In genomic region chr5:122500141-122500540, GRCm38 (mm10) we compare ENCODE assay signal across 8 mouse cellular contexts. TPM values are rescaled to one million over a fixed set of nuclear protein-coding genes. Genes with fewer than 3 reads are reported as not detected.
A peak's percentile ranks its signal among the peaks of the same experiment; 100 is the strongest.
DNase-seq lines count a peak whose midpoint lies in the region; ATAC-seq and TF ChIP-seq lines count a peak whose summit lies in the region.

No protein-coding gene starts in this region.

- H3K4me2 ChIP-seq in embryonic facial prominence, embryonic 12.5 days (replicated peaks) = peak overlapping the region; percentile 60
- peak overlapping the region; percentile 77 for H3K4me2 ChIP-seq in intestine, embryonic 14.5 days (ENCODE audit: low read length)
- peak overlapping the region; percentile 68 for H3K4me2 ChIP-seq in neural tube, embryonic 13.5 days

- no peaks in the 10 kb centered on the region for H3K27me3 ChIP-seq in embryonic facial prominence, embryonic 12.5 days
- no peaks in the 10 kb centered on the region for H3K27me3 ChIP-seq in intestine, embryonic 14.5 days (replicated peaks; ENCODE audit: control insufficient read depth, insufficient read depth, low read length)
- no peaks in the 10 kb centered on the region for H3K27me3 ChIP-seq in neural tube, embryonic 13.5 days

- no peak for DNase-seq in layer of hippocampus, adult 2 months (ENCODE audit: low spot score in 2 of 2)
- DNase-seq in layer of hippocampus, postnatal 14 days (ENCODE audit: low spot score in 2 of 2) = no peak
- DNase-seq in intestine, embryonic 14.5 days (ENCODE audit: low spot score) = no peak
- DNase-seq in retina, postnatal 1 day = no peak
- DNase-seq in cerebellum, adult 9-11 months = no peak
- no peak for DNase-seq in gastrocnemius, postnatal 36 days

- H3K36me3 ChIP-seq in embryonic facial prominence, embryonic 12.5 days = peaks cover 28% of the 10 kb centered on the region
- H3K36me3 ChIP-seq in intestine, embryonic 14.5 days (ENCODE audit: control insufficient read depth, insufficient read depth, low read length) = peaks cover 42% of the 10 kb centered on the region
- H3K36me3 ChIP-seq in neural tube, embryonic 13.5 days = peaks cover 27% of the 10 kb centered on the region

- 41% methylated on average over 4 of the region's 4 CpGs for WGBS in embryonic facial prominence, embryonic 12.5 days
- WGBS in intestine, embryonic 14.5 days = 28% methylated on average over 4 of the region's 4 CpGs
- WGBS in neural tube, embryonic 13.5 days = 44% methylated on average over 4 of the region's 4 CpGs

- peak overlapping the region; percentile 81 for H3K4me3 ChIP-seq in layer of hippocampus, adult 2 months
- H3K4me3 ChIP-seq in embryonic facial prominence, embryonic 12.5 days = peak overlapping the region; percentile 97
- peak overlapping the region; percentile 96 for H3K4me3 ChIP-seq in intestine, embryonic 14.5 days (ENCODE audit: low read depth, low read length)
- H3K4me3 ChIP-seq in neural tube, embryonic 13.5 days = peak overlapping the region; percentile 95

- peaks cover 36% of the 10 kb centered on the region for H3K4me1 ChIP-seq in embryonic facial prominence, embryonic 12.5 days
- H3K4me1 ChIP-seq in intestine, embryonic 14.5 days (replicated peaks; ENCODE audit: control insufficient read depth, insufficient read depth, low read length) = peaks cover 24% of the 10 kb centered on the region
- peaks cover 60% of the 10 kb centered on the region for H3K4me1 ChIP-seq in neural tube, embryonic 13.5 days (replicated peaks)

- TF ChIP-seq CTCF in layer of hippocampus, adult 2 months (conservative IDR thresholded peaks at IDR 0.05) = no peak

- peak overlapping the region; percentile 38; the same call in 1 of the 2 replicates for H3K9ac ChIP-seq in embryonic facial prominence, embryonic 12.5 days
- peak overlapping the region; percentile 99 for H3K9ac ChIP-seq in intestine, embryonic 14.5 days (ENCODE audit: low read length)
- peak overlapping the region; percentile 99 for H3K9ac ChIP-seq in neural tube, embryonic 13.5 days

- ATAC-seq in embryonic facial prominence, embryonic 12.5 days (ENCODE audit: insufficient number of reproducible peaks, insufficient read depth, low FRiP score, low TSS enrichment) = no peak
- ATAC-seq in intestine, embryonic 14.5 days (replicated peaks; ENCODE audit: low FRiP score, low TSS enrichment, low read depth) = no peak
- no peak for ATAC-seq in neural tube, embryonic 13.5 days (ENCODE audit: low read depth)

- intact Hi-C loops in gastrocnemius, postnatal 36 days (cut with DNase I) = loop anchor here (5.0 kb wide), 1 partner anchor 112 kb away; the partner anchor contains the start of gene Ift81

- no peaks in the 10 kb centered on the region for H3K9me3 ChIP-seq in embryonic facial prominence, embryonic 12.5 days
- H3K9me3 ChIP-seq in intestine, embryonic 14.5 days (ENCODE audit: control insufficient read depth, low read length) = no peaks in the 10 kb centered on the region
- no peaks in the 10 kb centered on the region for H3K9me3 ChIP-seq in neural tube, embryonic 13.5 days

- H3K27ac ChIP-seq in layer of hippocampus, adult 2 months = peak overlapping the region; percentile 97; the same call in 1 of the 2 replicates
- no peak overlapping the region for H3K27ac ChIP-seq in embryonic facial prominence, embryonic 12.5 days
- no peak overlapping the region for H3K27ac ChIP-seq in intestine, embryonic 14.5 days (ENCODE audit: low read depth)
- no peak overlapping the region for H3K27ac ChIP-seq in neural tube, embryonic 13.5 days (replicated peaks)

RNA-seq across cellular contexts. Expression of gene Atp2a2, which starts 1.9 kb away (rescaled TPM):
- total RNA-seq in layer of hippocampus, adult 2 months (2021) = 100 to 1,000 TPM; 588 to 630 TPM
- 100 to 1,000 TPM; 659 to 669 TPM for total RNA-seq in layer of hippocampus, postnatal 14 days (2021)
- polyA plus RNA-seq in embryonic facial prominence, embryonic 12.5 days (2016; fragmentation: Nextera tagmentation; extraction: Ambion mirVana) = 51.3 and 51.5 TPM in 2 replicates
- polyA plus RNA-seq in intestine, embryonic 14.5 days (2014; fragmentation: Nextera tagmentation; extraction: Ambion mirVana) = 39.6 and 43.4 TPM in 2 replicates
- 43.5 and 52.8 TPM in 2 replicates for polyA plus RNA-seq in neural tube, embryonic 13.5 days (2015; fragmentation: Nextera tagmentation; extraction: Ambion mirVana)
- 100 to 1,000 TPM; 175 to 549 TPM for total RNA-seq in gastrocnemius, postnatal 36 days (2021)

Comparison
In these comparisons a context has a peak if more than half of its experiments do, and no peak if none do; other contexts are left out.
1. H3K9ac ChIP-seq: peak in every context shown above with its lines; median percentile 99 in intestine, embryonic 14.5 days; 99 in neural tube, embryonic 13.5 days; 38 in embryonic facial prominence, embryonic 12.5 days.